Mouse (Mus musculus): ENCODE measurements at regions not wholly inside any gene's neighbourhood (a gene's known extent, or its start where the extent isn't known, plus 50 kb on each side); places are given as distances from the start of the nearest gene placed in this dataset.

- H3K4me2 ChIP-seq (replicated peaks) = no peak overlapping the region
- no peaks in the 10 kb centered on the region for H3K4me1 ChIP-seq
- no peak overlapping the region for H3K4me3 ChIP-seq
- WGBS = 92% methylated on average over 8 of the region's 8 CpGs
- no peaks in the 10 kb centered on the region for H3K36me3 ChIP-seq
- no peak overlapping the region for H3K9ac ChIP-seq
- H3K27me3 ChIP-seq = 0 out of 2 replicates have a peak, but pooled peaks cover 3% of the 10 kb centered on the region
- H3K9me3 ChIP-seq = peaks cover 4% of the 10 kb centered on the region; the same call in 1 of the 2 replicates
- no peak overlapping the region for H3K27ac ChIP-seq
- ATAC-seq (ENCODE audit: low FRiP score, low read depth) = no peak
Measured at GRCm38 (mm10) chr16:78451750-78452149, 74.8 kb upstream of the Btg3 start.

GRCm38 (mm10) chr16:78451251-78451650 is 74.3 kb upstream of the Btg3 start:
- ATAC-seq (ENCODE audit: low FRiP score, low read depth) = no peak
- Histone ChIP-seq H3K36me3 (no peaks in the 10 kb centered on the region), H3K4me3 (no peak overlapping the region), H3K9me3 (peaks cover 4% of the 10 kb centered on the region; the same call in 1 of the 2 replicates), H3K27me3 (0 out of 2 replicates have a peak, but pooled peaks cover 3% of the 10 kb centered on the region), H3K4me1 (no peaks in the 10 kb centered on the region), H3K4me2 (replicated peaks) (no peak overlapping the region), H3K9ac (no peak overlapping the region), H3K27ac (no peak overlapping the region)
- 80% methylated on average over 11 of the region's 11 CpGs for WGBS

GRCm38 (mm10) chr16:78449231-78449630 is 72.2 kb upstream of the Btg3 start:
- Histone ChIP-seq H3K9me3 (peaks cover 4% of the 10 kb centered on the region; the same call in 1 of the 2 replicates), H3K4me3 (no peak overlapping the region), H3K9ac (no peak overlapping the region), H3K27me3 (0 out of 2 replicates have a peak, but pooled peaks cover 3% of the 10 kb centered on the region), H3K36me3 (no peaks in the 10 kb centered on the region), H3K4me1 (no peaks in the 10 kb centered on the region), H3K4me2 (replicated peaks) (no peak overlapping the region), H3K27ac (no peak overlapping the region)
- 100% methylated on average over 4 of the region's 8 CpGs for WGBS
- no peak for ATAC-seq (ENCODE audit: low FRiP score, low read depth)

GRCm38 (mm10) chr16:78443262-78443661 is 66.3 kb upstream of the Btg3 start:
- Histone ChIP-seq H3K36me3 (no peaks in the 10 kb centered on the region), H3K27ac (no peak overlapping the region), H3K9ac (no peak overlapping the region), H3K4me3 (no peak overlapping the region), H3K4me1 (no peaks in the 10 kb centered on the region), H3K9me3 (no peaks in the 10 kb centered on the region), H3K27me3 (no peaks in the 10 kb centered on the region), H3K4me2 (replicated peaks) (no peak overlapping the region)
- 87% methylated on average over 8 of the region's 8 CpGs for WGBS
- ATAC-seq (ENCODE audit: low FRiP score, low read depth) = no peak

GRCm38 (mm10) chr16:78442830-78443229 is 65.8 kb upstream of the Btg3 start:
- Histone ChIP-seq H3K9ac (no peak overlapping the region), H3K4me2 (replicated peaks) (no peak overlapping the region), H3K27ac (no peak overlapping the region), H3K9me3 (no peaks in the 10 kb centered on the region), H3K27me3 (no peaks in the 10 kb centered on the region), H3K4me1 (no peaks in the 10 kb centered on the region), H3K4me3 (no peak overlapping the region), H3K36me3 (no peaks in the 10 kb centered on the region)
- ATAC-seq (ENCODE audit: low FRiP score, low read depth) = no peak
- WGBS = 86% methylated on average over 7 of the region's 7 CpGs

GRCm38 (mm10) chr16:78441961-78442360 is 65.0 kb upstream of the Btg3 start:
- H3K4me1 ChIP-seq = no peaks in the 10 kb centered on the region
- no peaks in the 10 kb centered on the region for H3K9me3 ChIP-seq
- H3K27me3 ChIP-seq = no peaks in the 10 kb centered on the region
- WGBS = 86% methylated on average over 6 of the region's 6 CpGs
- no peak overlapping the region for H3K9ac ChIP-seq
- no peak overlapping the region for H3K4me2 ChIP-seq (replicated peaks)
- no peak overlapping the region for H3K27ac ChIP-seq
- H3K36me3 ChIP-seq = no peaks in the 10 kb centered on the region
- no peak for ATAC-seq (ENCODE audit: low FRiP score, low read depth)
- no peak overlapping the region for H3K4me3 ChIP-seq

- ATAC-seq (ENCODE audit: low FRiP score, low read depth) = no peak
- H3K4me1 ChIP-seq = no peaks in the 10 kb centered on the region
- no peaks in the 10 kb centered on the region for H3K9me3 ChIP-seq
- 85% methylated on average over 5 of the region's 5 CpGs for WGBS
- no peak overlapping the region for H3K4me3 ChIP-seq
- H3K27me3 ChIP-seq = no peaks in the 10 kb centered on the region
- H3K36me3 ChIP-seq = no peaks in the 10 kb centered on the region
- H3K27ac ChIP-seq = no peak overlapping the region
- H3K4me2 ChIP-seq (replicated peaks) = no peak overlapping the region
- no peak overlapping the region for H3K9ac ChIP-seq
Measured at GRCm38 (mm10) chr16:78435707-78436106, 58.7 kb upstream of the Btg3 start.

GRCm38 (mm10) chr16:78427470-78428041 is 50.6 kb upstream of the Btg3 start:
- Histone ChIP-seq H3K27me3 (no peaks in the 10 kb centered on the region), H3K9me3 (no peaks in the 10 kb centered on the region), H3K4me1 (0 out of 2 replicates have a peak, but pooled peaks cover 10% of the 10 kb centered on the region), H3K9ac (no peak overlapping the region), H3K36me3 (no peaks in the 10 kb centered on the region), H3K27ac (no peak overlapping the region), H3K4me2 (replicated peaks) (peak overlapping the region; percentile 48), H3K4me3 (peak overlapping the region; percentile 7)
- ATAC-seq (ENCODE audit: low FRiP score, low read depth) = peak; percentile 54; the same call in 1 of the 2 replicates
- 26% methylated on average over 16 of the region's 16 CpGs for WGBS
